Mouse (Mus musculus): Measurements from ENCODE around the gene Scaf11.
"Not testable (repeated sequence)": the region's sequence is repeated elsewhere in the genome, so short reads cannot be mapped to it uniquely, and the experiment has no call there.

The Scaf11 gene

DNA sequence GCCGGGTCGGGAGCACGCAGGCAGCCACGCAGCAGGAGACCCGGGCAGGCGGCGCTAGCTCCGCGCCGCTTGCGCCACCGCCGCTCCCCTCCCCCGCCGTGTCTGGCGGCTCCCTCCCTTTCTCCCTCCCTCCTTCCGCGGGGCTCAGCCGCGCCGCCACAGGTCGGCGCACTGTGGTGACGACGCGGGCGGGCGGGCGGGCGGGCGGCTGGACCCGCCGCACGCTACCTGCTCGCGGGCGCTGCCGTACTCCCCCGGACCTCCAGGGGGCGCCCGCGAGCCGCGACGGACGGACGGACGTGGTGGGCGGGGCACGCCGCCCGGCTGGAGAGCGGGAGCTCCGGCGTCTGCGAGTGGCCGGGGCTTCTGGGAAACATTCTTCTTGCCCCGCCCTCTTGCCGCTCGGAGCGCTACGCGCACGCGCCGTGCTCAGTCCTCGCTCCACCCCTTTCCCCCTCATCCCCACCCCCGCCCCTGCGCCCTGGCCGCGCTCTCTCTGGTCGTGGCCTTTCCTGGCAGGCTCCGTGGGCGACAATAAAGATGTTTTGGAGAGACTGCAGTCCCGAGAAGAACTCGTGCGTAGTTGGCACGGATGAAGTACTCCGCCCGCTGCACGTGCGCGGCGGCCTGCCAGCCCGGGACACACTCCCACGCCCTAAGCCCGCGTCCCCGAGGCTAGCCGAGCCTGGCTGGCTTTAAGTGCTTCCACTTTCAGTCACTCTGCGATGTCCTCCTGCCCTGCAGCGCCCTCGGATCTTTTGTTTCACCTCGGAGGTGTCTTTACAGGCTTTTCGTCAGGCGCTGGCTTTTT, at the start of gene Scaf11:
Gene Scaf11, minus strand, starts transcription at position 114 of the 811 bp plus-strand sequence.
- peak; percentile 92 to 96 for DNase-seq

GRCm38 (mm10) chr15:96507097-96507840, 46.6 kb upstream of the Scaf11 start:
- peak; percentile 37 to 41 for DNase-seq

- DNase-seq, result no peak
Observed at GRCm38 (mm10) chr15:96497646-96498045, 37.0 kb upstream of the Scaf11 start.

- DNase-seq, result no peak
Observed at GRCm38 (mm10) chr15:96494279-96494678, 33.6 kb upstream of the Scaf11 start.

- DNase-seq, result no peak
Observed at GRCm38 (mm10) chr15:96493573-96493972, 32.9 kb upstream of the Scaf11 start.

GRCm38 (mm10) chr15:96492919-96493318, 32.3 kb upstream of the Scaf11 start:
- DNase-seq, result not testable (repeated sequence)

- peak; percentile 23 to 62 for DNase-seq
Observed at GRCm38 (mm10) chr15:96491861-96492641, 31.4 kb upstream of the Scaf11 start.

GRCm38 (mm10) chr15:96491421-96491820, 30.8 kb upstream of the Scaf11 start:
- no peak for DNase-seq

DNA sequence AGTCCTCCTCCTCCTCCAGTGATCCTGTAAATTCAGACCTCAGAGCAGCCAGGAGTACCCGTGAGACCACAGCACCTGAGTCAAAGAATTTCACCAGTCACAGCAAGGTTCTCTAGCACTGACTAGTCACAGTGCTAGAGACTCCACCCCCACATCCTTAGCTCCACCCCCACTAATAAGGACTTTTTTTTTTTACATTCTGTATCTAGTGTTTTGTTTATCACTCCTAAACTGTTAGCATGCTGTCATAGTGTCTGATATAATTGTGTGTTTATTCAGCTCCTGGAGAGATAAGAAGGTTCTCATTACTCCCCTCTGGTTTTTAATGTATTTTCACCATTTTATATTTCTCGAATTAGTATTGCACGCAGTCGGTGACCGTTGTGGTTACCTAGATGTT, 29.5 kb upstream of the Scaf11 start:
- no peak for DNase-seq

GRCm38 (mm10) chr15:96488941-96489786, 28.5 kb upstream of the Scaf11 start:
- peak in 1 of 2 experiments; percentile 20 for DNase-seq

DNA sequence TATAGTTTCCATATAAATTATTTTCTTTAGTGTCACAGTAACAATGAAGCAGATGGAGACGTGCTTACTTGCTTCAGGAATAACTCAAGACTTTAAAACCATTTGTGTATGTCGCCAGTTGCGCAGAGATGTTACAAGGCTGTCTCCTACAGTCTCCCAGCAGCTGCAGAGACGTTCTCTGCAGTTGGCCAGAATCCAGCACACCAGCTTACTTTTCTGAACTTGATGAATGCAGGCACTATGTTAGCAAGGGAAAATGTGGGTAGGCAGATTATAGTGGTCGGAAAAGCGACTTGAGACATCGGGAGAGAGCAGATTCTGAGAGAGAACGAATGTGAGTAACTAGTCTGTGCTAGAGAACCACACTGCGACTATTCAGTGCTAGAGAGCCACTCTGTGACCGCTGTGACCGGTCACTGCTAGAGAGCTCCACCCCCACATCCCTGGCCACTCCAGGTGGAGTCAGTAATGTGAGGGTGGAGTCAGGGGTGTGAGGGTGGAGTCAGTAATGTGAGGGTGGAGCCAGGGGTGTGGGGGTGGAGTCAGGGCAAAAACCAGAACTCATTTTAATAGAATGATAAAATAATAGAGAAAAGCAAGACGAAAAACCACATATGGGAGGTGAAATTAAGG, 26.5 kb upstream of the Scaf11 start:
- no peak for DNase-seq

GRCm38 (mm10) chr15:96480822-96481221, 20.2 kb upstream of the Scaf11 start:
- no peak for DNase-seq

GRCm38 (mm10) chr15:96478006-96478405, 17.4 kb upstream of the Scaf11 start:
- no peak for DNase-seq

- DNase-seq, result peak; percentile 83 to 95
Observed at GRCm38 (mm10) chr15:96476359-96476758, 15.7 kb upstream of the Scaf11 start.

GRCm38 (mm10) chr15:96475571-96475972, 14.9 kb upstream of the Scaf11 start:
- no peak for DNase-seq

DNA sequence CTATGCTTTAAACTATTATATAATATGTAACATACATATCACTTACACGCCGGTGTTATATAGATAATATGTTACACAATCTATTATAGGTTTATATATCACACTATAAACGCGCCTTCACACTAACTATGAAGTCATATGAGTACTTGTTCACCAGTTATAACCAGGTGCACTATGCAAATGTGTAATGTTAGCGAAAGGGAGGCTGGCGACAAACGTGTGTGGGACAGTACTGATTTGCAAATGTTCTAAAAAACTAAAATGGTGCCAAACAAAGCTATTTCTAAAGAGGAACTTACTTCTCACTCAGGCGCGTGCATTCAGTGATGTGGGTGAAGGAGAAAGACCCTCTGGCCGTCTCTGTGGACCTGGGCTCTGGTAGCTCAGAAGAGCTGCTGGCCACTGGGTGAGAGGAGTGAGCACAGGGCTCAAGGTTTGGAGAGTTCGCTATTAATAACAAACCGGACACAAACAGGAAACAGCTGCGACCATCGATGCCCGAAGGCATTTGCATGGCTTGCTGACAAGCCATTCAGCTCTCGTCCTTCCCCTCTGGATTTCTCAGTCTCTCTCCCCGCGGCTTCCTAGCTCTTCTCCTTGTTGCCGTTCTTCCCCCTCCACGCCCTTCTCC, 13.8 kb upstream of the Scaf11 start:
- DNase-seq, result peak; percentile 46 to 57

- DNase-seq, result no peak
Observed at GRCm38 (mm10) chr15:96473920-96474319, 13.3 kb upstream of the Scaf11 start.

GRCm38 (mm10) chr15:96468316-96468715, 7.7 kb upstream of the Scaf11 start:
- DNase-seq, result no peak

- no peak for DNase-seq
Observed at GRCm38 (mm10) chr15:96467844-96468243, 7.2 kb upstream of the Scaf11 start.

DNA sequence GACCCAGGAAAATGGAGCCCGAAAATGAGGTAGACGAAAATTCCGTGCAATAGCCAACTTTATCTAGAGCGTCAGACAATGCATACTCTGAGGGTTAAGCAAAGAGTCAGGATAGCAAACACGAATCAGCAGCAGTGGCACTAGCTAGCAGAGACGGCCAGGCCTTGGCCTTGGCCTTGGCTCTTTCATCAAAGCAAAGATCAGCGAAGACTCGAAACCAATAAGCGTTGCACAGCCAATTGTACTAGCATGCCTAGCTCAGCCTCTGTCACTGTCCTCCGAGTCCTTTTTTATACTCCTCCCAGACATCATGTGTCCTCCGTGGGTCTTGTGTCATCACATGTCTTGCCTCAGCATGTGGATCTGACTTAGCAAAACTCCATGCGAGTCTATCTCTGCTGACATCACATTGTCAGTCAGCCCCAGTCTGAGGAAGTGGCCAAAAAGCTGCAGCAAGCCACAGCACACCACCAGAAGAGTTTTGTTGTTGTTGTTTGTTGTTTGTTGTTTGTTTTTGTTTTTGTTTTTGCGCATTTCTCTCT, 5.8 kb upstream of the Scaf11 start:
- no peak for DNase-seq

GRCm38 (mm10) chr15:96465076-96465475, 4.4 kb upstream of the Scaf11 start:
- DNase-seq, result no peak
